Mouse (Mus musculus) lung, postnatal 0 days (tissue): Measurements from ENCODE around the gene Grik4. TPM values are rescaled to one million over a fixed set of nuclear protein-coding genes. Genes with fewer than 3 reads are reported as not detected.

ENCODE experiments used
- ATAC-seq: fragments of 200-750 bp; cut with Nextera tagmentation; 2 replicates; pipeline ENCODE4 v1.8.0; 2017; ENCODE audit warnings: moderate library complexity
- DNase-seq: peaks from one replicate; pipeline ENCODE4 v3.0.0-alpha.2; 2016; ENCODE audit warnings: low spot score
- H3K27ac ChIP-seq: fragments of 300-500 bp; sonication (generic); 2 replicates; pipeline ENCODE4 v1.5.1; 2014; ENCODE audit warnings: antibody characterized with exemption, mild to moderate bottlenecking, low read length, mixed read lengths
- H3K27me3 ChIP-seq: fragments of 300-500 bp; sonication (generic); replicated peaks from 2 replicates; pipeline ENCODE4 v1.6.1; 2014; ENCODE audit warnings: low read length, mixed read lengths; ENCODE audit not compliant: insufficient read depth
- H3K36me3 ChIP-seq: fragments of 300-500 bp; sonication (generic); 2 replicates; pipeline ENCODE4 v1.6.1; 2014; ENCODE audit warnings: low read length, mixed read lengths; ENCODE audit not compliant: insufficient read depth
- H3K4me1 ChIP-seq: fragments of 300-500 bp; sonication (generic); 2 replicates; pipeline ENCODE4 v1.6.1; 2014; ENCODE audit warnings: antibody characterized with exemption, low read depth, low read length, mixed read lengths; ENCODE audit not compliant: insufficient read depth
- H3K4me2 ChIP-seq: fragments of 300-500 bp; sonication (generic); replicated peaks from 2 replicates; pipeline ENCODE4 v1.6.1; 2014; ENCODE audit warnings: low read depth, mild to moderate bottlenecking, low read length, moderate library complexity, mixed read lengths
- H3K4me3 ChIP-seq: fragments of 300-500 bp; sonication (generic); 2 replicates; pipeline ENCODE4 v1.5.1; 2014; ENCODE audit warnings: low read depth, low read length
- H3K9ac ChIP-seq: fragments of 300-500 bp; sonication (generic); replicated peaks from 2 replicates; pipeline ENCODE4 v1.6.1; 2014; ENCODE audit warnings: low read depth, mild to moderate bottlenecking
- H3K9me3 ChIP-seq: fragments of 300-500 bp; sonication (generic); 2 replicates; pipeline ENCODE4 v1.6.1; 2016; ENCODE audit warnings: low read length, mixed read lengths
- CTCF ChIP-seq: IDR thresholded peaks from 2 replicates; pipeline ENCODE4 v1.5.1; 2016; ENCODE audit warnings: antibody characterized with exemption, mild to moderate bottlenecking
- EP300 ChIP-seq: IDR thresholded peaks from 2 replicates; pipeline ENCODE4 v1.6.1; 2016; ENCODE audit warnings: antibody characterized with exemption, mild to moderate bottlenecking, control low read depth
- WGBS: fragments of 180-500 bp; shearing (Covaris S2); extraction: QIAGEN DNeasy Blood & Tissue Kit; methylation state at CpG from one replicate; pipeline ENCODE4 v1.1.7; 2014; 5-methylcytosine and 5-hydroxymethylcytosine counted together
- polyA plus RNA-seq: library from polyadenylated mRNA; unstranded; fragments of >200 nt; fragmentation: Nextera tagmentation; extraction: Ambion mirVana; gene quantifications from 2 replicates; pipeline ENCODE4 v1.2.1, GENCODE M21; 2015

Grik4 gene
- polyA plus RNA-seq, 1 experiment from 2014 or later = 0.47 TPM

DNA sequence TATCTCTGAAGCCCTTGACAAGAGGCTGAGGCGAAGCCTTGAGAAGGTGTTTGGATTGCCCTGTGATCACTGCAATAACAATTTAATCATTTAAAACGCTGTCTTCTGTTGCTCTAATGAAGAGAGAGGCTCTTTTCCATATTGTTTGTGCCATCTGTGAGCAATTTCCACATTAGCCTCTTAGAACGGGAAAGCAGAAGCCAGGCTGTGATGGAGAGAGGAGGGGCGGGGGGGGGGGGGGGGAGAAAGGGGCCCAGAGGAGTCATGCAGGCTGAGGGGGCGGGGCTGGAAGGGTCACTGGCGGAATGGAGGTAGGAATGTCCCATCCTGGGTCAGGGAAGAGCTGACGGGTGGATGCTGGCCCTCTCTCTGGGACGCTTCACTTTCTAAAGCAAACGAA lies 96.2 kb downstream of the Grik4 start:
- no peak overlapping the region for H3K27ac ChIP-seq
- ATAC-seq (no peak), DNase-seq (no peak)
- H3K36me3 ChIP-seq = no peaks in the 10 kb centered on the region
- H3K4me2 ChIP-seq = no peak overlapping the region
- H3K9me3 ChIP-seq = no peaks in the 10 kb centered on the region
- TF ChIP-seq EP300 (no peak), CTCF (no peak)
- H3K9ac ChIP-seq = no peak overlapping the region
- 31% methylated on average over 8 of the region's 9 CpGs for WGBS
- H3K4me1 ChIP-seq = no peaks in the 10 kb centered on the region
- H3K4me3 ChIP-seq = no peak overlapping the region
- H3K27me3 ChIP-seq = no peaks in the 10 kb centered on the region

GRCm38 (mm10) chr9:42846676-42847425 lies 97.4 kb downstream of the Grik4 start:
- H3K27me3 ChIP-seq = no peaks in the 10 kb centered on the region
- H3K36me3 ChIP-seq = no peaks in the 10 kb centered on the region
- no peak overlapping the region for H3K9ac ChIP-seq
- no peak overlapping the region for H3K4me2 ChIP-seq
- WGBS = 74% methylated on average over 10 of the region's 10 CpGs
- DNase-seq (no peak), ATAC-seq (no peak)
- H3K4me3 ChIP-seq = no peak overlapping the region
- TF ChIP-seq EP300 (no peak), CTCF (no peak)
- H3K4me1 ChIP-seq = no peaks in the 10 kb centered on the region
- no peak overlapping the region for H3K27ac ChIP-seq
- H3K9me3 ChIP-seq = no peaks in the 10 kb centered on the region

- H3K9ac ChIP-seq = no peak overlapping the region
- TF ChIP-seq EP300 (no peak), CTCF (no peak)
- no peak overlapping the region for H3K4me3 ChIP-seq
- WGBS = 32% methylated on average over 4 of the region's 4 CpGs
- no peaks in the 10 kb centered on the region for H3K9me3 ChIP-seq
- no peaks in the 10 kb centered on the region for H3K27me3 ChIP-seq
- DNase-seq (no peak), ATAC-seq (no peak)
- H3K4me1 ChIP-seq = no peaks in the 10 kb centered on the region
- H3K27ac ChIP-seq = no peak overlapping the region
- H3K36me3 ChIP-seq = no peaks in the 10 kb centered on the region
- no peak overlapping the region for H3K4me2 ChIP-seq
Observed at GRCm38 (mm10) chr9:42846139-42846538, 98.2 kb downstream of the Grik4 start.

DNA sequence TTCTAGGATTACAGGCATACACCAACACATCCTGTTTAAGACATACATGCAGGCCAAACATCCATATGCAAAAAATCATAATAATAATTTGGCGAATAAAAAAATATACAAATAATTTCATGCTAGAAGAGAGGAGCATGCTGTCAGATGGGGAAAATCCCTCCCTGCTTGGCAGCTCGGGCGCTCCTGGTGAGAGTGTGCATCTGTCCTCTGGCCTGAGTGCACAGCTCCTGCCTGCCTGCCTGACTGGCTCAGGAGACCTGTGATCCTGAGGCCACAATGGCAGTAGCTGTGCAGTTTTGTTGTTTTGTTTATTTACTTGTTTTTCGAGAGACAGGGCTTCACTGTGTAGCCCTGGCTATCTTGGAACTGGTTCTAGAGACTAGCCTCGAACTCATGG lies 100.0 kb downstream of the Grik4 start:
- no peaks in the 10 kb centered on the region for H3K9me3 ChIP-seq
- DNase-seq (no peak), ATAC-seq (no peak)
- no peaks in the 10 kb centered on the region for H3K4me1 ChIP-seq
- H3K4me2 ChIP-seq = no peak overlapping the region
- no peak for TF ChIP-seq EP300
- H3K4me3 ChIP-seq = no peak overlapping the region
- no peaks in the 10 kb centered on the region for H3K36me3 ChIP-seq
- WGBS = 92% methylated on average over 5 of the region's 5 CpGs
- H3K27ac ChIP-seq = no peak overlapping the region
- no peaks in the 10 kb centered on the region for H3K27me3 ChIP-seq
- H3K9ac ChIP-seq = no peak overlapping the region

DNA sequence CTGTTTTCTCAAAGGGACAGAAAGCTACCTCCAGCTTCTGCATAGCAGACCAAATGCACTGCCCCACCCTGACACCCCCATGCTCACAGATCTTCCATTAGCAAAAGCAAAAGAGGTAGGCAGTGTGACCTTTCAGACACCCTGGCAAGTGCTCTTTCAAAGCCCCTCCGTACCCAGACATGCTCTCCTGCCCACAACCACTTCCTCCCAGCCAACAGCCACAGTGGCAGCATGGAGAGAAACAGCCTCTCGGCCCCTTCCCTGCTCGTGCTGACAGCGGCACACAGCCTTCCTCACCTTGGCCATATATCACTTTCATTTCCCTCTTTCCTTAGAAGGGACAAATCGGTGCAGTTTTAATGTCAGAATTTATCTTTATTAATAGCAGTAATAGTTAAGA lies 106.0 kb downstream of the Grik4 start:
- no peak overlapping the region for H3K9ac ChIP-seq
- no peak overlapping the region for H3K27ac ChIP-seq
- no peak overlapping the region for H3K4me2 ChIP-seq
- no peaks in the 10 kb centered on the region for H3K27me3 ChIP-seq
- TF ChIP-seq CTCF (no peak), EP300 (no peak)
- ATAC-seq (no peak), DNase-seq (no peak)
- no peaks in the 10 kb centered on the region for H3K4me1 ChIP-seq
- no peaks in the 10 kb centered on the region for H3K9me3 ChIP-seq
- no peak overlapping the region for H3K4me3 ChIP-seq
- H3K36me3 ChIP-seq = no peaks in the 10 kb centered on the region
- WGBS = 68% methylated on average over 5 of the region's 5 CpGs

- TF ChIP-seq EP300 (no peak), CTCF (no peak)
- peak; percentile 10 for DNase-seq
- H3K9me3 ChIP-seq = no peaks in the 10 kb centered on the region
- ATAC-seq = no peak
- H3K27ac ChIP-seq = no peak overlapping the region
- H3K27me3 ChIP-seq = no peaks in the 10 kb centered on the region
- no peak overlapping the region for H3K4me2 ChIP-seq
- no peak overlapping the region for H3K4me3 ChIP-seq
- H3K4me1 ChIP-seq = no peaks in the 10 kb centered on the region
- H3K9ac ChIP-seq = no peak overlapping the region
- WGBS = 49% methylated on average over 6 of the region's 6 CpGs
- H3K36me3 ChIP-seq = no peaks in the 10 kb centered on the region
Observed at GRCm38 (mm10) chr9:42837498-42837897, 106.8 kb downstream of the Grik4 start.

DNA sequence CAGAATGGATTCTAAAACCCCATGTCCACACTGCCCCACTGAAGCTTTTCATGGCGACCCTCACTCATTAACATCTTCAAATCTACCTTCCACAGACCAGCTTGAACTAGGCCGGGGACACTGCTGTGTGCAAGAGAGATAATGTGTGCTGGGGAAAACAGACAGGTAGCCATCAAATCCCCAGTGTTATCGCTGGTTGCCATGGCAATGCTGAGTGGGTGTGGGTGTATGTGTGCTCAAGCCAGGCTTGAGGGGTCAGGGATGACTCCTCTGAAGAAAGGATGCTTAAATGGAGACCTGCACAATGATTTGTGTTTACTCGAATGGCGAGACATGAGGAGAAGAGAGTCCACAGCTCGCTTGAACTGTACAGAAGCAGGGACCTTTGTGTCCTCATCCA lies 112.7 kb downstream of the Grik4 start:
- ATAC-seq (no peak), DNase-seq (no peak)
- Histone ChIP-seq H3K36me3 (no peaks in the 10 kb centered on the region), H3K9me3 (no peaks in the 10 kb centered on the region), H3K9ac (no peak overlapping the region), H3K4me3 (no peak overlapping the region), H3K4me1 (no peaks in the 10 kb centered on the region), H3K27ac (no peak overlapping the region), H3K27me3 (no peaks in the 10 kb centered on the region), H3K4me2 (no peak overlapping the region)
- WGBS = 62% methylated on average over 6 of the region's 6 CpGs
- TF ChIP-seq EP300 = no peak
- TF ChIP-seq CTCF = no peak
